28 mouse cellular contexts compared by ENCODE assay signal in the genomic region with DNA sequence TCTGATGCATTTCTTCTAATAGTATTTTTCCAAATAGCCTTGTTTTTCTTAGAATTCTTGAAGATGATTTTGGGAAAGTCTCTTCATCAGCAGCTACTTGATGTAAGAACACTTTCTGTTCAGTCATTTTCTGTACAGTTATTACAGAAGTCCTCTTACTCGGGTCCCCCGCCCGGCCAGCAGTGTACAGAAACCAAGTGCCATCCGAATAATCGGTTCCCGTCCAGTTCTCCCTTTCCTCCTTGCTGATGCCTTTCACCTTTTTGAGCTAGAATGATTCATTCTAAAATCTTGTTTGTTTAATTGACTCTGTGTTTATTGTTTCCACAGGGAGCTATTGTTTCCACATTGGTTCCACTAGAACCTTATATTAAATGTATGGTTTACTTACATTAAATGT. TPM values are rescaled to one million over a fixed set of nuclear protein-coding genes. Genes with fewer than 3 reads are reported as not detected.
DNase-seq lines count a peak whose midpoint lies in the region; ATAC-seq and TF ChIP-seq lines count a peak whose summit lies in the region.
"Had no signal": no experiment of that assay in that cellular context is flagged by ENCODE, and none has a peak within 500 bp of the region (broad histone marks: within the 10 kb centered on the region; RNA-seq: fewer than 3 reads in every experiment).

No protein-coding gene starts in this region.

- peaks cover 62% of the 10 kb centered on the region for H3K79me2 ChIP-seq in MEL (ENCODE audit: control insufficient read depth, insufficient read depth, low read length, poor library complexity)

- H3K27me3 ChIP-seq in heart, embryonic 10.5 days (ENCODE audit: insufficient read depth, poor library complexity, severe bottlenecking), result no peaks in the 10 kb centered on the region
- H3K27me3 ChIP-seq in heart, embryonic 12.5 days (replicated peaks), result no peaks in the 10 kb centered on the region
- no peaks in the 10 kb centered on the region for H3K27me3 ChIP-seq in MEL (ENCODE audit: control insufficient read depth in 1 of 2, insufficient read depth in 2 of 2, low read length in 2 of 2)
- H3K27me3 ChIP-seq in liver, embryonic 13.5 days, result no peaks in the 10 kb centered on the region
- H3K27me3 ChIP-seq in stomach, postnatal 0 days (ENCODE audit: control insufficient read depth, insufficient read depth, low read length), result no peaks in the 10 kb centered on the region
- H3K27me3 ChIP-seq: embryonic facial prominence, embryonic 13.5 days; forebrain, embryonic 12.5 days; heart, embryonic 15.5 days; hindbrain, embryonic 12.5 days; limb, embryonic 15.5 days; lung, embryonic 15.5 days; midbrain, embryonic 13.5 days; Patski; stomach, embryonic 15.5 days had no signal

- TF ChIP-seq EP300 in MEL (IDR thresholded peaks at IDR 0.05; ENCODE audit: low read depth in 1 of 2, low read length in 2 of 2), result no peak
- TF ChIP-seq EP300 in stomach, postnatal 0 days (optimal IDR thresholded peaks at IDR 0.05), result no peak

- H3K9me3 ChIP-seq in heart, embryonic 10.5 days, result no peaks in the 10 kb centered on the region
- no peaks in the 10 kb centered on the region for H3K9me3 ChIP-seq in heart, embryonic 12.5 days (replicated peaks)
- no peaks in the 10 kb centered on the region for H3K9me3 ChIP-seq in MEL (replicated peaks; ENCODE audit: insufficient read depth, low read length)
- H3K9me3 ChIP-seq in liver, embryonic 13.5 days (replicated peaks), result no peaks in the 10 kb centered on the region
- no peaks in the 10 kb centered on the region for H3K9me3 ChIP-seq in stomach, postnatal 0 days (ENCODE audit: control insufficient read depth, low read length)
- H3K9me3 ChIP-seq: embryonic facial prominence, embryonic 13.5 days; forebrain, embryonic 12.5 days; heart, embryonic 15.5 days; hindbrain, embryonic 12.5 days; limb, embryonic 10.5 days; limb, embryonic 15.5 days; lung, embryonic 15.5 days; midbrain, embryonic 13.5 days; stomach, embryonic 15.5 days had no signal

- H3K9ac ChIP-seq in heart, embryonic 12.5 days, result no peak overlapping the region
- peak overlapping the region; percentile 56 for H3K9ac ChIP-seq in MEL (ENCODE audit: control insufficient read depth, low read depth, low read length, poor library complexity, severe bottlenecking)
- H3K9ac ChIP-seq in liver, embryonic 13.5 days, result peak overlapping the region; percentile 66
- no peak overlapping the region for H3K9ac ChIP-seq in stomach, postnatal 0 days (ENCODE audit: low read length)
- H3K9ac ChIP-seq: embryonic facial prominence, embryonic 13.5 days; forebrain, embryonic 12.5 days; heart, embryonic 15.5 days; hindbrain, embryonic 12.5 days; limb, embryonic 15.5 days; lung, embryonic 15.5 days; midbrain, embryonic 13.5 days; stomach, embryonic 15.5 days had no signal

- no peak for TF ChIP-seq RAD21 in MEL (IDR thresholded peaks at IDR 0.05; ENCODE audit: low read depth, low read length)

- 88% methylated on average over 6 of the region's 6 CpGs for WGBS in heart, embryonic 10.5 days
- 94% methylated on average over 6 of the region's 6 CpGs for WGBS in heart, embryonic 12.5 days
- 42% methylated on average over 6 of the region's 6 CpGs for WGBS in liver, embryonic 13.5 days (ENCODE audit: insufficient replicate concordance)
- WGBS in stomach, postnatal 0 days, result 80% methylated on average over 6 of the region's 6 CpGs

- no peak for TF ChIP-seq CTCF in MEL (IDR thresholded peaks at IDR 0.05 in 2 of 3, conservative IDR thresholded peaks at IDR 0.05 in 1 of 3; ENCODE audit: control insufficient read depth in 1 of 3, insufficient read depth in 1 of 3, low read depth in 2 of 3, low read length in 3 of 3, poor library complexity in 1 of 3, severe bottlenecking in 1 of 3)
- no peak for TF ChIP-seq CTCF in stomach, postnatal 0 days (IDR thresholded peaks at IDR 0.05; ENCODE audit: low read depth)

- H3K4me2 ChIP-seq in heart, embryonic 12.5 days, result no peak overlapping the region
- H3K4me2 ChIP-seq in liver, embryonic 13.5 days, result peak overlapping the region; percentile 64
- no peak overlapping the region for H3K4me2 ChIP-seq in stomach, postnatal 0 days (replicated peaks; ENCODE audit: low read depth)
- H3K4me2 ChIP-seq: embryonic facial prominence, embryonic 13.5 days; forebrain, embryonic 12.5 days; heart, embryonic 15.5 days; hindbrain, embryonic 12.5 days; limb, embryonic 15.5 days; lung, embryonic 15.5 days; midbrain, embryonic 13.5 days; stomach, embryonic 15.5 days had no signal

- H3K4me3 ChIP-seq in heart, embryonic 10.5 days, result no peak overlapping the region
- no peak overlapping the region for H3K4me3 ChIP-seq in heart, embryonic 12.5 days
- peak overlapping the region; percentile 28 to 57 for H3K4me3 ChIP-seq in MEL (ENCODE audit: control insufficient read depth in 1 of 2, insufficient read depth in 1 of 2, low read depth in 2 of 2, low read length in 2 of 2)
- H3K4me3 ChIP-seq in liver, embryonic 13.5 days (replicated peaks), result peak overlapping the region; percentile 26
- no peak overlapping the region for H3K4me3 ChIP-seq in stomach, postnatal 0 days (ENCODE audit: low read depth, low read length)
- H3K4me3 ChIP-seq: embryonic facial prominence, embryonic 13.5 days; forebrain, embryonic 12.5 days; heart, embryonic 15.5 days; hindbrain, embryonic 12.5 days; limb, embryonic 10.5 days; limb, embryonic 15.5 days; lung, embryonic 15.5 days; midbrain, embryonic 13.5 days; stomach, embryonic 15.5 days had no signal

- DNase-seq in heart, embryonic 10.5 days (ENCODE audit: low spot score), result no peak
- DNase-seq in A20 (ENCODE audit: low read depth, low spot score) (peak; percentile 63), MEL (ENCODE audit: low read depth, low spot score) (peak; percentile 50)
- no peak for DNase-seq in liver, embryonic 13.5 days
- DNase-seq in stomach, postnatal 0 days (ENCODE audit: low spot score), result no peak
- no peak for DNase-seq in frontal cortex, adult 2 months (ENCODE audit: extremely low spot score in 1 of 2, low spot score in 1 of 2)
- no peak for DNase-seq in cerebellum, postnatal 10 days
- DNase-seq: adrenal gland, postnatal 10 days; cerebellum, adult 11 months; cerebellum, adult 9-11 months; gastrocnemius, postnatal 25 days; heart, adult 18-20 months; heart, postnatal 36 days; kidney, adult 9 months; kidney, postnatal 10 days; layer of hippocampus, adult 9-11 months; lung, postnatal 36 days had no signal

- no peaks in the 10 kb centered on the region for H3K36me3 ChIP-seq in heart, embryonic 10.5 days
- H3K36me3 ChIP-seq in heart, embryonic 12.5 days, result no peaks in the 10 kb centered on the region
- peaks cover 3 to 70% of the 10 kb centered on the region in 2 experiments; a peak in 3 of 4 replicates for H3K36me3 ChIP-seq in MEL (ENCODE audit: control insufficient read depth in 1 of 2, insufficient read depth in 2 of 2, low read length in 2 of 2)
- H3K36me3 ChIP-seq in liver, embryonic 13.5 days, result no peaks in the 10 kb centered on the region; the same call in 1 of the 2 replicates
- H3K36me3 ChIP-seq in stomach, postnatal 0 days (ENCODE audit: control insufficient read depth, insufficient read depth, low read length), result no peaks in the 10 kb centered on the region
- H3K36me3 ChIP-seq: embryonic facial prominence, embryonic 13.5 days; forebrain, embryonic 12.5 days; heart, embryonic 15.5 days; hindbrain, embryonic 12.5 days; limb, embryonic 10.5 days; limb, embryonic 15.5 days; lung, embryonic 15.5 days; midbrain, embryonic 13.5 days; stomach, embryonic 15.5 days had no signal

- H3K27ac ChIP-seq in heart, embryonic 10.5 days, result peak overlapping the region; percentile 42; the same call in 1 of the 2 replicates
- no peak overlapping the region for H3K27ac ChIP-seq in heart, embryonic 12.5 days (ENCODE audit: poor library complexity, severe bottlenecking)
- H3K27ac ChIP-seq in MEL (ENCODE audit: control insufficient read depth, low read depth, low read length), result peak overlapping the region; percentile 81
- H3K27ac ChIP-seq in liver, embryonic 13.5 days, result peak overlapping the region; percentile 95
- H3K27ac ChIP-seq in stomach, postnatal 0 days (replicated peaks), result no peak overlapping the region
- H3K27ac ChIP-seq: embryonic facial prominence, embryonic 13.5 days; forebrain, embryonic 12.5 days; heart, embryonic 15.5 days; hindbrain, embryonic 12.5 days; limb, embryonic 10.5 days; limb, embryonic 15.5 days; lung, embryonic 15.5 days; midbrain, embryonic 13.5 days; stomach, embryonic 15.5 days had no signal

- ATAC-seq in heart, embryonic 12.5 days (ENCODE audit: insufficient number of reproducible peaks, low FRiP score), result no peak
- ATAC-seq in liver, embryonic 13.5 days (ENCODE audit: low read depth), result no peak
- ATAC-seq in stomach, postnatal 0 days (ENCODE audit: low FRiP score, low TSS enrichment), result no peak
- ATAC-seq: midbrain, embryonic 13.5 days; Patski had no signal

- TF ChIP-seq POLR2A in MEL (IDR thresholded peaks at IDR 0.05; ENCODE audit: control insufficient read depth in 1 of 2, insufficient read depth in 1 of 2, low read depth in 1 of 2, low read length in 2 of 2, poor library complexity in 1 of 2), result no peak

- peaks cover 6% of the 10 kb centered on the region for H3K4me1 ChIP-seq in heart, embryonic 10.5 days
- H3K4me1 ChIP-seq in heart, embryonic 12.5 days (replicated peaks), result peaks cover 31% of the 10 kb centered on the region
- H3K4me1 ChIP-seq in MEL (ENCODE audit: control insufficient read depth in 1 of 2, insufficient read depth in 2 of 2, low read length in 2 of 2), result peaks cover 30 to 36% of the 10 kb centered on the region in 2 experiments
- H3K4me1 ChIP-seq in liver, embryonic 13.5 days (replicated peaks), result peaks cover 87% of the 10 kb centered on the region
- no peaks in the 10 kb centered on the region for H3K4me1 ChIP-seq in stomach, postnatal 0 days (replicated peaks; ENCODE audit: control insufficient read depth, insufficient read depth)
- H3K4me1 ChIP-seq: forebrain, embryonic 12.5 days; hindbrain, embryonic 12.5 days; limb, embryonic 10.5 days; limb, embryonic 15.5 days; midbrain, embryonic 13.5 days; stomach, embryonic 15.5 days had no signal

RNA-seq across cellular contexts. Expression of gene Wbp4, which starts 49.4 kb away (rescaled TPM):
- 28.4 and 33.6 TPM in 2 replicates for polyA plus RNA-seq in heart, embryonic 10.5 days (2016; fragmentation: Nextera tagmentation; extraction: Ambion mirVana)
- 29.5 and 30.6 TPM in 2 replicates for polyA plus RNA-seq in heart, embryonic 12.5 days (2016; fragmentation: Nextera tagmentation; extraction: Ambion mirVana)
- 14.5 and 15.9 TPM in 2 replicates for total RNA-seq in MEL (2012; rRNA removed)
- 10 to 100 TPM; 22.1 to 87.6 TPM for polyA plus RNA-seq in MEL (2012; ENCODE audit: insufficient read depth in 1 of 2, insufficient read length in 2 of 2, low read depth in 1 of 2, low replicate concordance in 2 of 2, missing spikeins in 1 of 2)
- 17.6 and 20.6 TPM in 2 replicates for polyA plus RNA-seq in liver, embryonic 13.5 days (2015; fragmentation: Nextera tagmentation; extraction: Ambion mirVana)
- 28.8 and 31.0 TPM in 2 replicates for polyA plus RNA-seq in stomach, postnatal 0 days (2015; fragmentation: Nextera tagmentation; extraction: Ambion mirVana)
- 27.1 and 30.3 TPM in 2 replicates for polyA plus RNA-seq in frontal cortex, adult 2 months (2012; rRNA removed)

RNA-seq across cellular contexts. Expression of gene Elf1, which starts 49.8 kb away (rescaled TPM):
- 7.4 and 7.5 TPM in 2 replicates for polyA plus RNA-seq in heart, embryonic 10.5 days (2016; fragmentation: Nextera tagmentation; extraction: Ambion mirVana)
- 10.5 and 11.0 TPM in 2 replicates for polyA plus RNA-seq in heart, embryonic 12.5 days (2016; fragmentation: Nextera tagmentation; extraction: Ambion mirVana)
- total RNA-seq in MEL (2012; rRNA removed), result 21.5 and 27.3 TPM in 2 replicates
- 10 to 100 TPM; 24.2 to 43.1 TPM for polyA plus RNA-seq in MEL (2012; ENCODE audit: insufficient read depth in 1 of 2, insufficient read length in 2 of 2, low read depth in 1 of 2, low replicate concordance in 2 of 2, missing spikeins in 1 of 2)
- 11.9 and 13.8 TPM in 2 replicates for polyA plus RNA-seq in liver, embryonic 13.5 days (2015; fragmentation: Nextera tagmentation; extraction: Ambion mirVana)
- 18.7 and 19.3 TPM in 2 replicates for polyA plus RNA-seq in stomach, postnatal 0 days (2015; fragmentation: Nextera tagmentation; extraction: Ambion mirVana)
- 4.5 and 5.9 TPM in 2 replicates for polyA plus RNA-seq in frontal cortex, adult 2 months (2012; rRNA removed)

RNA-seq across cellular contexts. Expression of gene Sugt1, which starts 56.7 kb away (rescaled TPM):
- 106 and 123 TPM in 2 replicates for polyA plus RNA-seq in heart, embryonic 10.5 days (2016; fragmentation: Nextera tagmentation; extraction: Ambion mirVana)
- polyA plus RNA-seq in heart, embryonic 12.5 days (2016; fragmentation: Nextera tagmentation; extraction: Ambion mirVana), result 98.9 and 99.1 TPM in 2 replicates
- 175 and 182 TPM in 2 replicates for total RNA-seq in MEL (2012; rRNA removed)
- polyA plus RNA-seq in MEL (2012; ENCODE audit: insufficient read depth in 1 of 2, insufficient read length in 2 of 2, low read depth in 1 of 2, low replicate concordance in 2 of 2, missing spikeins in 1 of 2), result 100 to 1,000 TPM; 135 to 616 TPM
- polyA plus RNA-seq in liver, embryonic 13.5 days (2015; fragmentation: Nextera tagmentation; extraction: Ambion mirVana), result 53.6 and 62.6 TPM in 2 replicates
- 70.4 and 73.7 TPM in 2 replicates for polyA plus RNA-seq in stomach, postnatal 0 days (2015; fragmentation: Nextera tagmentation; extraction: Ambion mirVana)
- 37.5 and 39.0 TPM in 2 replicates for polyA plus RNA-seq in frontal cortex, adult 2 months (2012; rRNA removed)

Comparison
In these comparisons a context has a peak if more than half of its experiments do, and no peak if none do; other contexts are left out.
1. H3K27ac ChIP-seq: peak in heart, embryonic 10.5 days (single experiment), MEL (single experiment) and liver, embryonic 13.5 days (single experiment); none in heart, embryonic 12.5 days (single experiment) and stomach, postnatal 0 days (single experiment).
2. DNase-seq: peak in A20 (single experiment) and MEL (single experiment); none in heart, embryonic 10.5 days (single experiment), liver, embryonic 13.5 days (single experiment), stomach, postnatal 0 days (single experiment), frontal cortex, adult 2 months (0 of 2) and cerebellum, postnatal 10 days (0 of 2).
3. H3K4me3 ChIP-seq: peak in MEL (2 of 2) and liver, embryonic 13.5 days (single experiment); none in heart, embryonic 10.5 days (single experiment), heart, embryonic 12.5 days (single experiment) and stomach, postnatal 0 days (single experiment).
4. H3K9ac ChIP-seq: peak in MEL (single experiment) and liver, embryonic 13.5 days (single experiment); none in heart, embryonic 12.5 days (single experiment) and stomach, postnatal 0 days (single experiment).